13 mouse cellular contexts compared by ENCODE assay signal in genomic region chr2:105516267-105517133, GRCm38 (mm10).
DNase-seq lines count a peak whose midpoint lies in the region; ATAC-seq lines count a peak whose summit lies in the region.
"Had no signal": no experiment of that assay in that cellular context is flagged by ENCODE, and none has a peak within 500 bp of the region (broad histone marks: within the 10 kb centered on the region; RNA-seq: fewer than 3 reads in every experiment).

No protein-coding gene starts in this region.

- peak; percentile 22 for DNase-seq in kidney, postnatal 10 days
- DNase-seq in kidney, postnatal 14 days, result no peak
- DNase-seq in forebrain, embryonic 11.5 days (ENCODE audit: low spot score), result peak; percentile 80
- DNase-seq in gastrocnemius, postnatal 4 days (ENCODE audit: low spot score in 2 of 2), result no peak
- DNase-seq in ovary, postnatal 14 days (ENCODE audit: low spot score), result no peak
- DNase-seq in thymus, postnatal 4 days, result no peak
- DNase-seq: cerebellum, postnatal 36 days; lung, adult 2 months; right cerebral cortex, postnatal 4 days had no signal

- H3K9ac ChIP-seq in forebrain, embryonic 11.5 days (ENCODE audit: low read length), result no peak overlapping the region
- H3K9ac ChIP-seq in hindbrain, embryonic 16.5 days (ENCODE audit: low read depth, low read length), result no peak overlapping the region
- H3K9ac ChIP-seq in neural tube, embryonic 14.5 days (replicated peaks; ENCODE audit: low read depth, low read length), result no peak overlapping the region
- H3K9ac ChIP-seq: intestine, embryonic 15.5 days had no signal

- peak overlapping the region; percentile 47; the same call in 1 of the 2 replicates for H3K27ac ChIP-seq in forebrain, embryonic 11.5 days (ENCODE audit: low read depth, low read length)
- no peak overlapping the region for H3K27ac ChIP-seq in hindbrain, embryonic 16.5 days (ENCODE audit: low read depth, low read length)
- no peak overlapping the region for H3K27ac ChIP-seq in neural tube, embryonic 14.5 days (ENCODE audit: low read depth, low read length)
- H3K27ac ChIP-seq: intestine, embryonic 15.5 days had no signal

- H3K36me3 ChIP-seq in forebrain, embryonic 11.5 days (ENCODE audit: control insufficient read depth, insufficient read depth, low read length), result no peaks in the 10 kb centered on the region
- no peaks in the 10 kb centered on the region for H3K36me3 ChIP-seq in hindbrain, embryonic 16.5 days (ENCODE audit: control insufficient read depth, insufficient read depth, low read length)
- no peaks in the 10 kb centered on the region for H3K36me3 ChIP-seq in neural tube, embryonic 14.5 days (ENCODE audit: control insufficient read depth, insufficient read depth, low read length)
- H3K36me3 ChIP-seq: intestine, embryonic 15.5 days had no signal

- H3K4me1 ChIP-seq in forebrain, embryonic 11.5 days (replicated peaks; ENCODE audit: control insufficient read depth, insufficient read depth, low read length), result peaks cover 11% of the 10 kb centered on the region
- H3K4me1 ChIP-seq in hindbrain, embryonic 16.5 days (ENCODE audit: control insufficient read depth, insufficient read depth, low read depth, low read length), result peaks cover 5% of the 10 kb centered on the region
- H3K4me1 ChIP-seq in neural tube, embryonic 14.5 days (ENCODE audit: control insufficient read depth, insufficient read depth, low read length), result no peaks in the 10 kb centered on the region; the same call in 1 of the 2 replicates
- H3K4me1 ChIP-seq: intestine, embryonic 15.5 days had no signal

- WGBS in forebrain, embryonic 11.5 days, result 28% methylated on average over 6 of the region's 6 CpGs
- 35% methylated on average over 6 of the region's 6 CpGs for WGBS in hindbrain, embryonic 16.5 days
- 53% methylated on average over 6 of the region's 6 CpGs for WGBS in neural tube, embryonic 14.5 days

- no peak overlapping the region for H3K4me2 ChIP-seq in forebrain, embryonic 11.5 days (ENCODE audit: low read depth, low read length, severe bottlenecking)
- H3K4me2 ChIP-seq in hindbrain, embryonic 16.5 days (ENCODE audit: low read length), result no peak overlapping the region
- no peak overlapping the region for H3K4me2 ChIP-seq in neural tube, embryonic 14.5 days (ENCODE audit: low read depth, low read length)
- H3K4me2 ChIP-seq: heart, embryonic 11.5 days; intestine, embryonic 15.5 days had no signal

- peak; percentile 95 for ATAC-seq in forebrain, embryonic 11.5 days (replicated peaks; ENCODE audit: low FRiP score)
- ATAC-seq in hindbrain, embryonic 16.5 days, result peak; percentile 69
- 0 out of 2 replicates have a peak, but pooled peaks have one; percentile 41 for ATAC-seq in neural tube, embryonic 14.5 days (ENCODE audit: low read depth)
- ATAC-seq: intestine, embryonic 15.5 days had no signal

- no peak overlapping the region for H3K4me3 ChIP-seq in forebrain, embryonic 11.5 days (ENCODE audit: low read depth, low read length)
- no peak overlapping the region for H3K4me3 ChIP-seq in hindbrain, embryonic 16.5 days (ENCODE audit: low read length)
- no peak overlapping the region for H3K4me3 ChIP-seq in neural tube, embryonic 14.5 days (ENCODE audit: low read depth, low read length)
- H3K4me3 ChIP-seq: intestine, embryonic 15.5 days had no signal

- no peaks in the 10 kb centered on the region for H3K9me3 ChIP-seq in forebrain, embryonic 11.5 days (ENCODE audit: control insufficient read depth, low read length)
- H3K9me3 ChIP-seq in hindbrain, embryonic 16.5 days (ENCODE audit: control insufficient read depth, low read length), result no peaks in the 10 kb centered on the region
- H3K9me3 ChIP-seq in neural tube, embryonic 14.5 days (ENCODE audit: control insufficient read depth, low read length), result no peaks in the 10 kb centered on the region; the same call in 1 of the 2 replicates
- H3K9me3 ChIP-seq: intestine, embryonic 15.5 days had no signal

- H3K27me3 ChIP-seq in forebrain, embryonic 11.5 days (ENCODE audit: control insufficient read depth, insufficient read depth, low read length), result no peaks in the 10 kb centered on the region
- no peaks in the 10 kb centered on the region for H3K27me3 ChIP-seq in hindbrain, embryonic 16.5 days (replicated peaks; ENCODE audit: control insufficient read depth, insufficient read depth, low read length)
- no peaks in the 10 kb centered on the region for H3K27me3 ChIP-seq in neural tube, embryonic 14.5 days (ENCODE audit: control insufficient read depth, insufficient read depth, low read length)
- H3K27me3 ChIP-seq: intestine, embryonic 15.5 days had no signal

Comparison
In these comparisons a context has a peak if more than half of its experiments do, and no peak if none do; other contexts are left out.
1. DNase-seq: peak in kidney, postnatal 10 days (single experiment) and forebrain, embryonic 11.5 days (single experiment); none in kidney, postnatal 14 days (single experiment), gastrocnemius, postnatal 4 days (0 of 2), ovary, postnatal 14 days (single experiment) and thymus, postnatal 4 days (single experiment).
2. ATAC-seq: peak in every context shown above with its lines; median percentile 95 in forebrain, embryonic 11.5 days; 69 in hindbrain, embryonic 16.5 days; 41 in neural tube, embryonic 14.5 days.